Mouse (Mus musculus): Measurements from ENCODE around the gene Ggt6. TPM values are rescaled to one million over a fixed set of nuclear protein-coding genes. Genes with fewer than 3 reads are reported as not detected.

Ggt6 gene
- not detected for polyA plus RNA-seq (2017; shearing (Covaris generic))

GRCm38 (mm10) chr11:72434963-72435693, at the start of gene Ggt6:
TSS of gene Ggt6 (plus strand) at chr11:72435526.

GRCm38 (mm10) chr11:72411093-72411921, 24.0 kb upstream of the Ggt6 start, which contains the start of gene Smtnl2:
TSS of gene Smtnl2 (minus strand) at chr11:72411713.

GRCm38 (mm10) chr11:72440965-72441664, 5.8 kb downstream of the Ggt6 start, which contains the start of gene Mybbp1a:
TSS of gene Mybbp1a (plus strand) at chr11:72441355.

Other genes starting within 250 kb of the Ggt6 start
- under 1 TPM; 0.47 to 0.51 TPM for gene Gm43951, start 228.7 kb upstream of the Ggt6 start, polyA plus RNA-seq (2017; shearing (Covaris generic))
- 10 to 100 TPM; 16.5 to 21.4 TPM for gene 4933427D14Rik, start 228.1 kb upstream of the Ggt6 start, polyA plus RNA-seq (2017; shearing (Covaris generic))
- 100 to 1,000 TPM in 1 of 2 experiments, 10 to 100 TPM in 1; 84.0 to 101 TPM for gene Txndc17, start 228.0 kb upstream of the Ggt6 start, polyA plus RNA-seq (2017; shearing (Covaris generic))
- 10 to 100 TPM; 18.3 to 20.7 TPM for gene Med31, start 219.9 kb upstream of the Ggt6 start, polyA plus RNA-seq (2017; shearing (Covaris generic))
- gene Slc13a5, start 168.3 kb upstream of the Ggt6 start, polyA plus RNA-seq (2017; shearing (Covaris generic)), result under 1 TPM; 0.08 to 0.10 TPM
- gene Xaf1, start 133.9 kb upstream of the Ggt6 start, polyA plus RNA-seq (2017; shearing (Covaris generic)), result 10 to 100 TPM; 64.3 to 80.6 TPM
- gene Fbxo39, start 121.1 kb upstream of the Ggt6 start, polyA plus RNA-seq (2017; shearing (Covaris generic)), result 1 to 10 TPM in 1 of 2 experiments, under 1 TPM in 1; 0.34 to 1.4 TPM
- not detected for gene Tekt1, start 73.1 kb upstream of the Ggt6 start, polyA plus RNA-seq (2017; shearing (Covaris generic))
- gene Smtnl2, start 23.8 kb upstream of the Ggt6 start, polyA plus RNA-seq (2017; shearing (Covaris generic)), result 1 to 10 TPM in 1 of 2 experiments, under 1 TPM in 1; 0.07 to 1.1 TPM
- 100 to 1,000 TPM in 1 of 2 experiments, 10 to 100 TPM in 1; 96.4 to 113 TPM for gene Mybbp1a, start 5.8 kb downstream of the Ggt6 start, polyA plus RNA-seq (2017; shearing (Covaris generic))
- gene Spns2, start 54.4 kb downstream of the Ggt6 start, polyA plus RNA-seq (2017; shearing (Covaris generic)), result under 1 TPM; 0.49 to 0.67 TPM
- 1 to 10 TPM in 1 of 2 experiments, under 1 TPM in 1; 0.29 to 2.2 TPM for gene Spns3, start 115.0 kb downstream of the Ggt6 start, polyA plus RNA-seq (2017; shearing (Covaris generic))
- 10 to 100 TPM; 58.1 to 60.8 TPM for gene Ube2g1, start 171.8 kb downstream of the Ggt6 start, polyA plus RNA-seq (2017; shearing (Covaris generic))

All from inflammation-experienced regulatory T-cells (primary cell).